Mouse (Mus musculus): Measurements from ENCODE around the gene Gabra5.

Gabra5 gene

GRCm38 (mm10) chr7:57509681-57510141, at the start of gene Gabra5:
Gene Gabra5, minus strand, starts transcription at chr7:57510059.
- DNase-seq (ENCODE audit: low read depth in 2 of 2, low spot score in 2 of 2) = no peak

GRCm38 (mm10) chr7:57538565-57538964, 28.7 kb upstream of the Gabra5 start:
- DNase-seq (ENCODE audit: low read depth in 2 of 2, low spot score in 2 of 2) = no peak

DNA sequence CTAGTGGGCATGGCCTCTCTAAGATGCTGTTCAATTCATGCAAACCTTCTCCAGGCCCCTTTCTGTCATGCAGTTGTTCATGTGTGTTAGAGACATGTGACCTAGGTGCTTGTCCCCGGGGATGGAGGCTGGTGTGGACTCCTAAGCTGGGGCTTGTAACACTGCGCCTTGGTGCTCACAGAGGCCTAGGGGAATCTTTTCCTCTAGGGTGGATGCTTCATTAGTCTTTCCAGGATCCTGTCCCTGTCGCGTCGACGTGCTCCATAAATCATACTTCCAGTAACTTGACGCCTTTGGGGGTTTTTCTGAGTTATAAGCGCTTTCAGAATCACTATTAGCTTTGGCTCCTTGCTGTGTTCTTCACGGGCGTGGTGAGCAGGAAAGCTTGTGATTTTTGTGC, 22.8 kb upstream of the Gabra5 start:
- no peak for DNase-seq (ENCODE audit: low read depth in 2 of 2, low spot score in 2 of 2)

DNA sequence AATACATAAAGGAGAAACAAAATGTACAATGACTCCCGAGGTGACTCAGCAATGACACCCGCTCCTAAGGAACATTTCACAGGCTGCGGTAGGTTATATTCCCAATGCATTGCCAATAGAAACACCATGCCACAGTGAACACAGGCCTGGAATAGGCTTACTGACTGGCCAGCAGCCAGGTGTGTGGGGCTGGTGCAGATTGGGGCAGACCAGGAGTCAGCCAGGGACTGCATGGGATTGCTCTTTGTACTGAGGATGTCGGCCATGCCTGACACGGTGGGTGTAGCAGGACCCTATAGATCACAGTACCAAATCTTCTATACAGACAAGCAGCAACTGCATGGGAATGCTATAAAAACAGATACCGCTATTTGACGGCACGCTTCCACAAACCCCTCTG, 20.1 kb upstream of the Gabra5 start:
- no peak for DNase-seq (ENCODE audit: low read depth in 2 of 2, low spot score in 2 of 2)

- DNase-seq (ENCODE audit: low read depth in 2 of 2, low spot score in 2 of 2) = no peak
These were observed 19.6 kb upstream of the Gabra5 start for GRCm38 (mm10) chr7:57529451-57529850.

DNA sequence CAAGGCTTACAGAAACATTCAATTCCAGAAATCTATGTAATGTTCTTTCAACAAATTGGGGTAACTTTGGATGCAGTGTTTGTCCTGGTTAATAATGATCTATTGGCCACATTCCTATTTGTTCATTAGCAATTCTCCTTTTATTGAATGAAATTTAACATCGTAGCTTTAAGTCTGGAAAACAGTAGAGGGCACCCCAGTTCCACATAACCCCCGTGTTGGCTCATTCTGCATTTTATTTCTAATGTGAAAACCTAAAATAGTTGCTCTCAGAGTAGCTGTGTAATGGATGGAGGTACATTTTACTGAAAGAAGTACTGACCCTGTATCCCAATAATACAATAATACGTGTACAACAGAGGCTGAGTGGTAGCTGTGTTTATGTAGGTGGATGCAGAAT, 3.1 kb upstream of the Gabra5 start:
- no peak for DNase-seq (ENCODE audit: low read depth in 2 of 2, low spot score in 2 of 2)

DNA sequence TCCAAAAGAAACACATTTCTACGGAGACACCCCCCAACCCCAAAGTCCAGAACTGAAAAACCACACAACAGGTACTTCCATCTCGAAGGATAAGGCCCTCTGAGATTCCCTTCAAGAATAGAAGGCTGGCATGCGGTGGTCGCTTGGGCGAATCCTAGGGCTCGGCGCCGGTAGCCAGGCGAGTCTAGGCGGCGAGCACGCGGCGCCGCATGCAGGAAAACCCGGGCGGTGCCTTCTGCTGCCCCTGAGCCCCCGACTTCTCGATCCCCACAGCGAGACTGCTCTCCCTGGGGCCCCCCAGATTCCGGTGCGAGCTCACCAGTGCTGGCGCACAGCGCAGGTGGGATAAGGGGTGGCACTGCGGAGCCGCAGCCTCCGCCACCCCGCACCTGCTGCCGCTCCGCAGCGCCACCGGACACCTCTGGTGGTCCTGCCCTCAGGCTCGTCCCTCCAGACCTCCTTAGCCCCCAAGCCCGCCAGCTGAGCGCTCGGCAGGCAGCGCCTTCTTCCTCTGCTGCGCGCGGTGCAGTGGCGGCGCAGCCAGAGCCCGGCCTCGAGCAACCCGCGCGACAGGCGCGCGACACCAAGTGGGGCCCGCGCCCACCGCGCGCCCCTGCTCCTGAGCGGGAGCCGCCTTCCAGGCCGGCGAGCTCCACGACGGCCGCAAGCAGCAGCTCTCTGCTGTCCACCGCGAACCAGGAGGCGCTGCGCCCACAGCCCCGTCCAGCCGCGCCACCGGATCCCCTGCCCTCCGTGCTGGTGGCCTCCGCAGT, 813 bp downstream of the Gabra5 start:
- no peak for DNase-seq (ENCODE audit: low read depth in 2 of 2, low spot score in 2 of 2)

- DNase-seq (ENCODE audit: low read depth in 2 of 2, low spot score in 2 of 2) = no peak
These were observed 7.0 kb downstream of the Gabra5 start for GRCm38 (mm10) chr7:57502809-57503208.

DNA sequence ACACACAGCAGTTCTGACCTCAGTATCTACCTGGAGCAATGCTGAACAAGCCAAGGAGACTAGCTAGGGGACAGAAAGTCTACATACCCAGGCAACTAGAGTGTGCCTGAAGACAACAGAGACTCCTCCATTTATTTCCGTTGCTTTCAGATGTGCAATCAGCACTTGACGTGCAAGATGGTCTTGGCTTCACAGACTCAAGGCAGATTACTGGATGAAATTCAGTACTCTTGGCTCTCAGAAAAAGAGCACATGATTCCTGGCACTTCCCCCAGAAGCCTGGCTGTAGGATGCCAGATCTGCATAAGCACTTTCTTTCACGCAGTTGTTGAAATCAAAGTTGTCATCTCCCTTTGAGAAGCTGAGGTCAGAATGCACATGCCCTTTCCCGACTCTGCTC, 18.1 kb downstream of the Gabra5 start:
- DNase-seq (ENCODE audit: low read depth in 2 of 2, low spot score in 2 of 2) = no peak

GRCm38 (mm10) chr7:57486907-57487306, 23.0 kb downstream of the Gabra5 start:
- DNase-seq (ENCODE audit: low read depth in 2 of 2, low spot score in 2 of 2) = no peak

GRCm38 (mm10) chr7:57482896-57483295, 27.0 kb downstream of the Gabra5 start:
- no peak for DNase-seq (ENCODE audit: low read depth in 2 of 2, low spot score in 2 of 2)

DNA sequence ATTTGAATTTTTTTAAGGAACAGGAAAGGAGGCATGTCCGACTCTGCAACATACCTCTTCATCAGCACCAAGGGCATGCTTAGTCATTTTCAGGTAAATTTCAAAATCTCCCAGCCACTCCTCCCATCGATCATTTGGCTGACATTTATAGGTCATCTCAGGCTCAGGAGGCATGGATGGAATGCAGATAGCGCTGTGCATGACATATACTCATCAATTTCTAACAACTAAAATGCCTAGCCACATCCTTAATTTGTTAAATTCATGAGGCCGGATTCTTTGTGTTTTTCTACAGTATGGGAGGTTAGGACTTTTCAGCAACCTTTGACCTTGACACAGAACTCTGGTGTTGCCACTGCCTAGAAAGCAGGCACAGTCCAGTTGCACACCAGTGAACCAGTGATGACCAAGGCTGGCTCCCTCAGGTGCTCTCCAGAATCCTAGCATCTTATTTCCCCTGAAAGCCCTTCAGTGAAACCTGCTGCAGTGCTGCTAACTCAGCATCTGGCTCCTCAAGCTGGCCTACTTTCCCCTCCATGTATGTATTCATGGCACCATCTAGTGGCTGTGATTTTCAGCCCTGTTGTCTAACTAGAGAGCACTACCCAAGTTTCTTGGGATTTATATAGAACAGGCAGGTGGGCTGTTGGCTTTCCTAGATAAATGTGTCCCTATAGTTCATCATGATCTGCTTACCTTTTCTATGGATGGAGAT, 35.9 kb downstream of the Gabra5 start:
- DNase-seq (ENCODE audit: low read depth in 2 of 2, low spot score in 2 of 2) = no peak

DNA sequence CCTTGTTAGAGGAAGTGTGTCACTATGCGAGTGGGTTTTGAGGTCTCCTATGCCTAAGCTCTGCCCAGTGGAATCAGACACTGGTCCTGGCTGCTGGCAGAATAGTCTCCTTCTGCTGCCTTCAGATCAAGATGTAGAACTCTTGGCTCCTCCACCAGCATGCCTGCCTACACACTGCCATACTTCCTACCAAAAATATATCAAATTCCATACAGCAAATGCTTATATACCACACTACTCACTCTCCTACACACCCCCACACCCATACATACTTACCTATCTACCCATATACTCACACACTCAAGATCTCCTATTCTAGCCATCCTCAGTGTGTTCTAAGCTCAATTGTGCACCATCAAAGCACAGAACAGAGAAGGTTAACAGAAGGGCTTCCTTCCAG, 38.5 kb downstream of the Gabra5 start:
- no peak for DNase-seq (ENCODE audit: low read depth in 2 of 2, low spot score in 2 of 2)

DNA sequence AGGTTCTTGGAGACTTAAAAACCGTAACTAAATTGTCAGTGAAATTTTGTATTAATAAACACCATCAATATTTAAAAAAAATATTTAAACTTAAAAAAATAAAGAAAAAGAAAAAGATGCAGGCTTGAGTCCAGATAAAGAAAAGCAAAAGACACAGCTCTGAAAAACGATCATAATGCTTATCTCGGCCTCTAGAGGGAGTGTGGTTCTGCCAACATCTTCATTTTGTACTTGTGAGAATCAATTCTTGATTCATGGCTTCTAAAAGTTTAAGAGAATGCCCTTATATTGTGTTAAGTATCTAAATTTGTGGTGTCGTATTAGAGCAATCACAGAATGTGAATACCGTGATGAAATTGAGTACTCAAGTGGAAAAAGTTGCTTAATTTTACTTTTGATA, 49.5 kb downstream of the Gabra5 start:
- no peak for DNase-seq (ENCODE audit: low read depth in 2 of 2, low spot score in 2 of 2)

- no peak for DNase-seq (ENCODE audit: low read depth in 2 of 2, low spot score in 2 of 2)
These were observed 61.6 kb downstream of the Gabra5 start for GRCm38 (mm10) chr7:57448239-57448638.

DNA sequence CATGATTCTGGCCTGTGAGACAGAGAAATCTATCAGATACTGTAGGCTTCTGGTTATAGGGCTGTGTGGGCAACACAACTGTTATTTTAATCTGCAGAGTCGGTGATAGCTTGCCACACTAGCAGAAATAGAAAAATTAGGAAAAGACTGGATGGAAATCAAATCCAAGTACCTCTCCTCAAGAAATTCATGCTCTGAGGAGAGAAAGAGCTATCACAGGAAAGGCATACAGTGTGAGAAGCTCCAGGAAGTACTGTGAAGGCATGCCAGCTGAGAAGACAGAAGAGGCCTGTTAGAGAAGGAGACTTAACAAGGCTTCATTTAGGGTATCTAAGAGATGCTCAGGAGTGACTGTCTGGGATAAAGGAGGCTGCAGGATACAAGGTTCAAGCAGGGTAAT, 87.2 kb downstream of the Gabra5 start:
- no peak for DNase-seq (ENCODE audit: low read depth in 2 of 2, low spot score in 2 of 2)

- DNase-seq (ENCODE audit: low read depth in 2 of 2, low spot score in 2 of 2) = no peak
These were observed 88.8 kb downstream of the Gabra5 start for GRCm38 (mm10) chr7:57421044-57421443.

DNA sequence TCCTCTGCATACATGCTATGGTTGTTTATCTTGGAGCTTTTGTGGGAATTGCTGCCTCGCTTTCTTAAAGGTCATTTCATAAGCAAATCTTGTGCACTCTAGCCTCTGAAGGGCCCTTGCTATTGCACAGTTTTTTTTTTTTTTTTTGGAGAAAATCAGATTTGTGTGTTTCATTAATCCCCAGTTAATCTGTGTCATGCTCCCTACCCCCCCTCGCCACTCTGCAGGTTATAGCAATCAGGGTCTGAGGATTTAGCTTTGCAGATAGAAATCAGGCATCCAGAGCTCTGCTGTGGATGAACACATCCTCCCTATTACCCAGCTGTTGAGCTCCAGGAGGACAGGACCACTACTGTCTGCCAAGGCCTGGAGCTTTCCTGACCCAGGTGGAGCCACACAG, 90.5 kb downstream of the Gabra5 start, which contains the start of gene Gabrb3:
Gabrb3 (plus strand) TSS at position 301 of the 400 bp plus-strand sequence.
- no peak for DNase-seq (ENCODE audit: low read depth in 2 of 2, low spot score in 2 of 2)

DNA sequence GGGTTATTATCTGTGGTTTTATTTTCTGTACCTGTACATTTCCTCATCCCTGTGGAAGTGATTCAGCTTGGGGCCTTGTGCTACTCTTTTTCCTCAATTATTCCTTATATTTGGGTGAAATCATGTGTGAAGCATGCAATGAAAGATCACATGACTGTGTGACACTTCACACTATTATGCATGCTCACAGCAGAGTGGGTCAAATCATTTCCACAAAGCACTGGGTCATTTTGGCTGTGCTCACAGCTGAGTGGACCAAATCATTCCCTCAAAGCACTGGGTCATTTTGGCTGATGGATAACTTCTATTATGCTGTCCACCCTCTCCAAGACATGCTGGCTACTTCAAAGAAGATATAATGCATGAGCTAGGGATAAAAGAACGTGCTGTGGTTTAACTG, 97.0 kb downstream of the Gabra5 start:
- DNase-seq (ENCODE audit: low read depth in 2 of 2, low spot score in 2 of 2) = no peak

GRCm38 (mm10) chr7:57411163-57411562, 98.7 kb downstream of the Gabra5 start:
- no peak for DNase-seq (ENCODE audit: low read depth in 2 of 2, low spot score in 2 of 2)

DNA sequence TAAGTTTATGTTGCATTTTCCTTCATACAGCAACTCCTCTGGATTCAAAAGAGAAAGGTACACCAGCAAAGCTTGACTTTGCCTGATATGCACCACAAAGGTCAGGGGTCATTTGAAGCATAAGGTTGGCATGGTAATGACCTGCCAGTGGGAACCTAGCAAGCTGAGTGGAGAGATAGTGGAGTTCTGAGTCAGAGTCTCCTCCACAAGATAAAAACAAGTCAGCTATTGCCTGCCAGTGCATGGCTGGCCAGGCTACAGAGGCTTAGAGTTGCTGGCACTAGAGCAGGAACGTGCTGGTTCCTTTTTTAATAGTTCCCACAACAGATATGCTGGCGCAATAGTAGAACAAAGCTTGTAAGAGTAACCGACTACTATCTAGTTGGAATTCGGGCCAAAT, 116.3 kb downstream of the Gabra5 start:
- no peak for DNase-seq (ENCODE audit: low read depth in 2 of 2, low spot score in 2 of 2)

GRCm38 (mm10) chr7:57390046-57390445, 119.8 kb downstream of the Gabra5 start:
- DNase-seq (ENCODE audit: low read depth in 2 of 2, low spot score in 2 of 2) = no peak

DNA sequence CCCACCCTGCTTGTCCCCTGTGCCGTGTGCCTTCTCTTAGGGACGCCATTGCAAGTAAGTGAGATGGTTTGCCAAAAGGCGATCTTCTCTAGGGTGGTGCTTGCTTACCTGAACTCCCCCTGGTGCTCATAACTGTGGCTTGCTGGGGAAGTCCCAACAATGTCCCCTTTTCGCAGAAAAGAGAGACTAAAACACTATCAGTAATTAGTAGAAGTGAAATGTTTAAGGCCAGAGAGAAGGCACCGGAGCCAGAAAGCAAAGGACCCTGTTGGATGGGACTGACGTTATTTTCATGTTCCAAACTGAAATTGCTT, 122.6 kb downstream of the Gabra5 start:
- DNase-seq (ENCODE audit: low read depth in 2 of 2, low spot score in 2 of 2) = no peak

Data from CD8-positive naive resting alpha-beta T cell, adult 2 months (primary cell).